Mouse (Mus musculus) G1E (cell line): Measurements from ENCODE around the gene Atp5g1.

Experiments
- CTCF ChIP-seq: IDR thresholded peaks from 2 replicates; pipeline ENCODE4 v1.5.1; 2012; ENCODE audit warnings: low read depth, low read length, inconsistent platforms, mixed read lengths
- TAL1 ChIP-seq: conservative IDR thresholded peaks from 2 replicates; pipeline ENCODE4 v1.6.1; 2012; ENCODE audit warnings: low read depth, low read length, inconsistent platforms, mixed read lengths

DNA sequence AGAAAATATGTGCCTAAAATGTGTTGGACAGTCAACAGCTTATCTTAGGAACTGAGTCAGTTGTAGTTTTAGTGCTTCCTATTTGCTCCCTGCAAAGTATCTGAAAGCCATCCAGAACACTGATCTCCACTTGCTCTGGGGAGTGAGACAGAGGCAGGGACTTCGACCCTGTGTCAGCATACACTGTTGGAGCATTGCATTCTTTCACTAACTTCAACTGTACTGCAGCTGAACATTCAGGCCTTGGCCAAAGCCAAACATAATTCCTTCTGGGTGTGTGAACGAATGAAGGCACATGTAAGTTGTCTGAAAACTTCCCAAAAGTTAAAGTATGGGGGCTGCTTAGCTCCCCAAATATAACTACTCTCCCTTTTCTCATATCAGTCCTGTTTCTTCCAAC lies 28.7 kb downstream of the Atp5g1 start:
- TF ChIP-seq CTCF (no peak), TAL1 (no peak)
